Mouse (Mus musculus): ENCODE data around the gene Rhog.

DNA sequence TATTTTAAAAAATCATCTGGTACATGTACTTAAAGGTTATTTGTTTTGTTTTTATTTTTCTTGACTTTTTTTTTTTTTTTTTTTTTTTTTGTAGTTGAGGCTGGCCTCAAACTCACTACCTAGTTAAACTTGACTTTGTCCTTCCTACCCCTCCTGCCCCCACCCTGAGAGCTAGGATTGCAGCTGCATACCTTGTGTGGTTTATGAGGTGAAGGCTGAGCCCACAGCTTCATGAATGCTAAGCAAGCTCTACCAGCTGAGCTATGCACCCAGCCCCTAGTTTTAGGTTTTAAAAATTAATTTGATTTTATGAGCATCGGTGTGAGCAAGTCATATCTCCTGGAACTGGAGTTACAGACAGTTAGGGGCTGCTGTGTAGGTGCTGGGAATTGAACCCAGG lies 4.7 kb upstream of the Rhog start:
- TF ChIP-seq GABPA (IDR thresholded peaks at IDR 0.05; ENCODE audit: insufficient replicate concordance, low read depth, low read length) (no peak), CHD2 (IDR thresholded peaks at IDR 0.05; ENCODE audit: low read length) (no peak), CTCF (conservative IDR thresholded peaks at IDR 0.05 in 1 of 2, IDR thresholded peaks at IDR 0.05 in 1 of 2; ENCODE audit: low read depth in 2 of 2, low read length in 2 of 2) (no peak), EP300 (IDR thresholded peaks at IDR 0.05; ENCODE audit: low read length) (no peak), USF1 (IDR thresholded peaks at IDR 0.05; ENCODE audit: low read depth, low read length) (no peak), POLR2A (IDR thresholded peaks at IDR 0.05; ENCODE audit: low read depth, low read length) (no peak), RAD21 (IDR thresholded peaks at IDR 0.05; ENCODE audit: low read depth, low read length) (no peak)

All from CH12.LX (cell line).